Mouse (Mus musculus): ENCODE measurements around the gene Il1rl2. TPM values are rescaled to one million over a fixed set of nuclear protein-coding genes. Genes with fewer than 3 reads are reported as not detected.

Gene Il1rl2
- polyA plus RNA-seq, 1 experiment from 2014 or later = 0.74 TPM

DNA sequence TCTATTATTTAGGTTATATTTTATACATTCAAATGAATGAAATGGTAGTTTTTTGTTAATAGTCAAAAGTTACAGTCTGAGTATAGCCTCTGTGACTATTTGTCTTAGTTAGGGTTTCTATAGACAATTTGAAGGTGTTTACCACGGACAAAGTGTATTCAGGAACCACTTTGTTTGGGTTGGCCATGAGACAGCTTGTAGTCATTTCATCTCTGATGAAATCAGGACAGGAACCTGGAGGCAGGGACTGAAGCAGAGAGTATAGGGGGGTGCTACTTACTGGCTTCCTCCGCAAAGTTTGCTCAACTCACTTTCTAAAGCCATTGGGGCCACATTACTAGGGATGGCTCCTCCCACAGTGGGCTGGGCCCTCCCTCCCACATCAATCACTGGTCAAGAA lies 12.8 kb upstream of the Il1rl2 start:
- 84% methylated on average over 2 of the region's 2 CpGs for WGBS
- Histone ChIP-seq H3K27ac (replicated peaks; ENCODE audit: low read depth, low read length) (no peak overlapping the region), H3K4me1 (ENCODE audit: control insufficient read depth, insufficient read depth, low read length) (no peaks in the 10 kb centered on the region), H3K27me3 (ENCODE audit: control insufficient read depth, insufficient read depth, low read length) (no peaks in the 10 kb centered on the region), H3K36me3 (ENCODE audit: control insufficient read depth, insufficient read depth, low read length) (no peaks in the 10 kb centered on the region), H3K4me2 (ENCODE audit: low read length) (no peak overlapping the region), H3K9ac (replicated peaks; ENCODE audit: low read length) (no peak overlapping the region), H3K9me3 (ENCODE audit: control insufficient read depth, low read length) (no peaks in the 10 kb centered on the region), H3K4me3 (replicated peaks; ENCODE audit: low read depth, low read length) (no peak overlapping the region)
- no peak for ATAC-seq (ENCODE audit: low FRiP score, low TSS enrichment)
- DNase-seq = no peak

DNA sequence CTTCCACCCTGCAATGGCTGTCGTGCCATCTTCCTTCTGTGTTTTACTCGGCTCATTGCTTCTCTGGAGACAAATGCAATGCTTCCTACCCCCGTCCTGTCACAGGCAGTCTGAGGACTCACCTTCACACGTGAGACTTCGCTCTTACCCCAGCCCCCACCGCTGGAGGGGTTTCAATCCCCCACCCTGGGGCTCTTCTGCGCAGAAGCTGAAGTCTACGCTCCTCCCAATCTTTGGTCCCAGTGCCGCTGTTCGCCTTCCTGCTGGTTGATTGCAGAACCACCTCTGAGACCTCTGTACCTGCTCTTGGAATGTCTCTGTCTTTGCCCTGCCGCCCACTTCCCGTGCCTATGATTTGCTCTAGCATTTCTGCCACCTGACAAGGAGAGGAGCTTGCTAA lies 10.4 kb upstream of the Il1rl2 start:
- Histone ChIP-seq H3K27me3 (ENCODE audit: control insufficient read depth, insufficient read depth, low read length) (no peaks in the 10 kb centered on the region), H3K36me3 (ENCODE audit: control insufficient read depth, insufficient read depth, low read length) (no peaks in the 10 kb centered on the region), H3K4me2 (ENCODE audit: low read length) (no peak overlapping the region), H3K4me3 (replicated peaks; ENCODE audit: low read depth, low read length) (no peak overlapping the region), H3K4me1 (ENCODE audit: control insufficient read depth, insufficient read depth, low read length) (no peaks in the 10 kb centered on the region), H3K9me3 (ENCODE audit: control insufficient read depth, low read length) (no peaks in the 10 kb centered on the region), H3K9ac (replicated peaks; ENCODE audit: low read length) (no peak overlapping the region), H3K27ac (replicated peaks; ENCODE audit: low read depth, low read length) (no peak overlapping the region)
- DNase-seq (no peak), ATAC-seq (ENCODE audit: low FRiP score, low TSS enrichment) (no peak)
- WGBS = 84% methylated on average over 12 of the region's 12 CpGs

GRCm38 (mm10) chr1:40317657-40318056 lies 6.8 kb upstream of the Il1rl2 start:
- no peaks in the 10 kb centered on the region for H3K9me3 ChIP-seq (ENCODE audit: control insufficient read depth, low read length)
- H3K36me3 ChIP-seq (ENCODE audit: control insufficient read depth, insufficient read depth, low read length) = no peaks in the 10 kb centered on the region
- no peak for DNase-seq
- H3K4me2 ChIP-seq (ENCODE audit: low read length) = no peak overlapping the region
- H3K27me3 ChIP-seq (ENCODE audit: control insufficient read depth, insufficient read depth, low read length) = no peaks in the 10 kb centered on the region
- 93% methylated on average over 8 of the region's 8 CpGs for WGBS
- no peak overlapping the region for H3K27ac ChIP-seq (replicated peaks; ENCODE audit: low read depth, low read length)
- H3K9ac ChIP-seq (replicated peaks; ENCODE audit: low read length) = no peak overlapping the region
- no peak overlapping the region for H3K4me3 ChIP-seq (replicated peaks; ENCODE audit: low read depth, low read length)
- no peaks in the 10 kb centered on the region for H3K4me1 ChIP-seq (ENCODE audit: control insufficient read depth, insufficient read depth, low read length)
- ATAC-seq (ENCODE audit: low FRiP score, low TSS enrichment) = no peak

- peaks cover 13% of the 10 kb centered on the region for H3K4me1 ChIP-seq (ENCODE audit: control insufficient read depth, insufficient read depth, low read length)
- no peak overlapping the region for H3K9ac ChIP-seq (replicated peaks; ENCODE audit: low read length)
- H3K4me3 ChIP-seq (replicated peaks; ENCODE audit: low read depth, low read length) = no peak overlapping the region
- H3K27ac ChIP-seq (replicated peaks; ENCODE audit: low read depth, low read length) = no peak overlapping the region
- no peak for DNase-seq
- no peaks in the 10 kb centered on the region for H3K36me3 ChIP-seq (ENCODE audit: control insufficient read depth, insufficient read depth, low read length)
- ATAC-seq (ENCODE audit: low FRiP score, low TSS enrichment) = no peak
- H3K4me2 ChIP-seq (ENCODE audit: low read length) = no peak overlapping the region
- no peaks in the 10 kb centered on the region for H3K9me3 ChIP-seq (ENCODE audit: control insufficient read depth, low read length)
- peaks cover 22% of the 10 kb centered on the region; the same call in 1 of the 2 replicates for H3K27me3 ChIP-seq (ENCODE audit: control insufficient read depth, insufficient read depth, low read length)
- WGBS = 88% methylated on average over 6 of the region's 6 CpGs
Measured at GRCm38 (mm10) chr1:40321824-40322223, 2.6 kb upstream of the Il1rl2 start.

GRCm38 (mm10) chr1:40322543-40322942 lies 1.9 kb upstream of the Il1rl2 start:
- Histone ChIP-seq H3K27me3 (ENCODE audit: control insufficient read depth, insufficient read depth, low read length) (peaks cover 22% of the 10 kb centered on the region; the same call in 1 of the 2 replicates), H3K4me2 (ENCODE audit: low read length) (no peak overlapping the region), H3K9ac (replicated peaks; ENCODE audit: low read length) (no peak overlapping the region), H3K4me3 (replicated peaks; ENCODE audit: low read depth, low read length) (no peak overlapping the region), H3K9me3 (ENCODE audit: control insufficient read depth, low read length) (no peaks in the 10 kb centered on the region), H3K4me1 (ENCODE audit: control insufficient read depth, insufficient read depth, low read length) (peaks cover 13% of the 10 kb centered on the region), H3K36me3 (ENCODE audit: control insufficient read depth, insufficient read depth, low read length) (no peaks in the 10 kb centered on the region), H3K27ac (replicated peaks; ENCODE audit: low read depth, low read length) (no peak overlapping the region)
- DNase-seq (no peak), ATAC-seq (ENCODE audit: low FRiP score, low TSS enrichment) (no peak)
- 86% methylated on average over 3 of the region's 3 CpGs for WGBS

DNA sequence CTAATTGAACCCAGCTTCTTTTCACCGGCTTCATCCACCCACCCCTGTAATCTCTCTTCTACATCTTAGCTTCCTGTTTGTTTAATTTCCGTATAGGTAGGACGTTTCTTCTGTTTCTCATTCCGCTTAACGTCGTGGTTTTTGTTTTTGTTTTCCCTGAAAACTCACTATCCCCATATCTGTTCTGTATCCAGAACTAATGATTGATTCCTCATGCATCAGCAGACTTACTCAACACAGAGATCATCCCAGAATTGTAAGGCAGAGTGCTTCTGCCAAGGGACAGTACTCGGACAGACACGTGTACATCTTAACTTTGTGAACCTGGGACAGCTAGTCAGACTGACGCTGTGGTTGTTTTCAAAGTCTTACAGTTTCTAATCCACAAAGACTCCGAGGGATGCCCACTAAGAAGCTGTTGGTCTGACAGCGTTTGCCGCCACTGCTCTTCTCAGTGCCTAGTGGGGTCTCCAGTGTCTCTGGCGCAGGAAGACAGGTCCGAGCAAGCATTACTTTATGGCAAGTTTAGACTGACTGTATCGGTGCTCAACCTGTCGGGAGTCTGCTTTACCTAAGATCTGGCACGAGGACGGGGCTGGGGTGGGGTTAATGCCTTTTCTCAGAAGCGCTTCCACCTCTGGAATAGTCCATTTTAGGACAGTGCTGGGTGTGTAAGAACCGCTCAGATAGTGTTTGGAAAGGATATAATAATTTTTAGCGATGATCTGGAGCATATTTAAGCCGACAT lies 719 bp downstream of the Il1rl2 start:
- H3K4me2 ChIP-seq (ENCODE audit: low read length) = peak overlapping the region; percentile 81
- ATAC-seq (ENCODE audit: low FRiP score, low TSS enrichment) (no peak), DNase-seq (peak; percentile 29)
- peak overlapping the region; percentile 38 for H3K4me3 ChIP-seq (replicated peaks; ENCODE audit: low read depth, low read length)
- peak overlapping the region; percentile 31; the same call in 1 of the 2 replicates for H3K9ac ChIP-seq (replicated peaks; ENCODE audit: low read length)
- H3K27ac ChIP-seq (replicated peaks; ENCODE audit: low read depth, low read length) = no peak overlapping the region
- no peaks in the 10 kb centered on the region for H3K36me3 ChIP-seq (ENCODE audit: control insufficient read depth, insufficient read depth, low read length)
- peaks cover 22% of the 10 kb centered on the region; the same call in 1 of the 2 replicates for H3K27me3 ChIP-seq (ENCODE audit: control insufficient read depth, insufficient read depth, low read length)
- H3K4me1 ChIP-seq (ENCODE audit: control insufficient read depth, insufficient read depth, low read length) = peaks cover 13% of the 10 kb centered on the region
- no peaks in the 10 kb centered on the region for H3K9me3 ChIP-seq (ENCODE audit: control insufficient read depth, low read length)
- WGBS = 10% methylated on average over 22 of the region's 22 CpGs

DNA sequence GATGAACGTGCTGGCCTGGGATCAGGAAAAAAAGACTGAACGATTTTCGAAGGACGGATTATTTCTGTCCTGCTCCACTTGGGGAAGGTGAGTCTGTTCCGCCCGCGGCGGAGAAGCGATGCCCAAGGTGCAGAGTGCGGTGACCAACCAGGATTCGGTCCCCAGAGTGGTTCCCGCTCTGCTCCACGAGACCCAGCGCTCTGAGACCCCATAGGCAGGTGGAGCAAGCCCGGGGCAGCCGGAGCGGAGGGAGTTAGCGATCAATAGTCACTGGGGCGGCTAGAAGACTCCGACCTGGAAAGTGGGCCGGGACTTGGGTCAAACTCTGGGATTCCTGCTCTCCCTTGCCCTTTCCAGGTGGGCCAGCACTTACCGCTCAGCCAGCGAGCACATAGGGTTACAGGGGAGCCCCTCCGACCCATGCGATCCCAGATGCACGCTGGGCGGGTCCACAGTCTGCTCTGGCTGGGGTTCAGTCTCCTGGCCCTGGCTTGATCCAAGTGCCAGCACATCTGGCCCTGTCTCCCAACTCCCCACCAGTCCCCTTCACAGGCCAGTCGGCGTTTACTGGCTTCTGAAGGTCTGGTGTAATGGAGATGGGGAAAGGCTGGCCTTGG lies 1.4 kb downstream of the Il1rl2 start:
- Histone ChIP-seq H3K27me3 (ENCODE audit: control insufficient read depth, insufficient read depth, low read length) (peaks cover 22% of the 10 kb centered on the region; the same call in 1 of the 2 replicates), H3K4me1 (ENCODE audit: control insufficient read depth, insufficient read depth, low read length) (peaks cover 13% of the 10 kb centered on the region), H3K27ac (replicated peaks; ENCODE audit: low read depth, low read length) (no peak overlapping the region), H3K36me3 (ENCODE audit: control insufficient read depth, insufficient read depth, low read length) (no peaks in the 10 kb centered on the region), H3K9me3 (ENCODE audit: control insufficient read depth, low read length) (no peaks in the 10 kb centered on the region), H3K9ac (replicated peaks; ENCODE audit: low read length) (peak overlapping the region; percentile 31; the same call in 1 of the 2 replicates), H3K4me2 (ENCODE audit: low read length) (peak overlapping the region; percentile 81), H3K4me3 (replicated peaks; ENCODE audit: low read depth, low read length) (peak overlapping the region; percentile 38)
- DNase-seq (peak; percentile 32), ATAC-seq (ENCODE audit: low FRiP score, low TSS enrichment) (no peak)
- WGBS = 2% methylated on average over 29 of the region's 29 CpGs

DNA sequence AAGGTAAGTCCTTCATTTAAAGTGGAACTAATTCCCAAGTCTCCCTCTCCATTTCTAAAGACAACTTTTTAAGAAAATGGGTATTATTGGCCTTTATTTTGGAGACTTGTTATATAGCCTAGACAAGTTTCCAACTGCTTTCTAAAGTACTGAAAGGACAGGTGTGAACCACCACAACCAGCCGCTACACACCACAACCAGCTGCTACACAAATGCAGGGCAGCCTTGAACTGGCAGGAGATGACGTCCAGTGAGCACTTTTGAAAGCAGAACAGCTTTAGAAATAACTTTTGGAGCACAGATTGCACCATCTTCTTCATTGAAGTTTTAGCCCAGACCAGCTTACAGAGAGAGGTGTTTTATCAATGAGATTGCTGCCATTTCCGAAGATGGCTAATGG lies 3.2 kb downstream of the Il1rl2 start:
- 82% methylated on average over 3 of the region's 3 CpGs for WGBS
- no peaks in the 10 kb centered on the region for H3K9me3 ChIP-seq (ENCODE audit: control insufficient read depth, low read length)

DNA sequence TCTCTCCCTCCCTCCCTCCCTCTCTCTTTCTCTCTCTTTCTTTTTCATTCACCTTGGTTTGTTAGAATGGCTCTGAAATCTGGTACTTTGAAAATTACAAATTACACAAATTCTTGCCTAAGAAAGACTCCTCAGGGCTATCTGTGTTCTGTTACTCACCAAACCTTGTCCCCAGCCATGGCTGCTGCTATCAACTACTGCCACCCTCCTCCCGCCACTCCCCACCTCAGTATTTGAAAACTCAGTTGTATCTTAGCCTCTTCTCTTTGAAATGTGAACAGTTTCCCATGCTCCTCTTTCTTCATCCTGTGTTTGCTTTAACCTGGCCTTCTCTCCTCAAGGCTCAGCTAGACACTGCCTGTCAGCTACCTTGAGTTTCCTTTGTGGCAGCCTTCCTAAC lies 5.1 kb downstream of the Il1rl2 start:
- WGBS = 72% methylated on average over 1 of the region's 1 CpGs

More for the DNA sequence above, 3.2 kb downstream of the Il1rl2 start:
- H3K27me3 ChIP-seq (ENCODE audit: control insufficient read depth, insufficient read depth, low read length) = peaks cover 22% of the 10 kb centered on the region; the same call in 1 of the 2 replicates
- ATAC-seq (ENCODE audit: low FRiP score, low TSS enrichment) (no peak), DNase-seq (no peak)
- no peak overlapping the region for H3K4me3 ChIP-seq (replicated peaks; ENCODE audit: low read depth, low read length)
- H3K36me3 ChIP-seq (ENCODE audit: control insufficient read depth, insufficient read depth, low read length) = no peaks in the 10 kb centered on the region
- H3K4me2 ChIP-seq (ENCODE audit: low read length) = no peak overlapping the region
- no peak overlapping the region for H3K9ac ChIP-seq (replicated peaks; ENCODE audit: low read length)
- no peak overlapping the region for H3K27ac ChIP-seq (replicated peaks; ENCODE audit: low read depth, low read length)
- H3K4me1 ChIP-seq (ENCODE audit: control insufficient read depth, insufficient read depth, low read length) = peaks cover 13% of the 10 kb centered on the region

More for the DNA sequence above, 5.1 kb downstream of the Il1rl2 start:
- ATAC-seq (ENCODE audit: low FRiP score, low TSS enrichment) (no peak), DNase-seq (no peak)
- no peak overlapping the region for H3K4me2 ChIP-seq (ENCODE audit: low read length)
- no peak overlapping the region for H3K9ac ChIP-seq (replicated peaks; ENCODE audit: low read length)
- H3K36me3 ChIP-seq (ENCODE audit: control insufficient read depth, insufficient read depth, low read length) = no peaks in the 10 kb centered on the region
- no peak overlapping the region for H3K27ac ChIP-seq (replicated peaks; ENCODE audit: low read depth, low read length)
- no peaks in the 10 kb centered on the region for H3K9me3 ChIP-seq (ENCODE audit: control insufficient read depth, low read length)
- H3K4me3 ChIP-seq (replicated peaks; ENCODE audit: low read depth, low read length) = no peak overlapping the region
- peaks cover 19% of the 10 kb centered on the region; the same call in 1 of the 2 replicates for H3K27me3 ChIP-seq (ENCODE audit: control insufficient read depth, insufficient read depth, low read length)
- H3K4me1 ChIP-seq (ENCODE audit: control insufficient read depth, insufficient read depth, low read length) = peaks cover 13% of the 10 kb centered on the region
